Mouse (Mus musculus) c-Kit-positive CD71-positive TER-119-negative erythroid progenitor cells, embryonic 14.5 days (primary cell): Measurements from ENCODE around the gene Nup107.
"Not testable (repeated sequence)": the region's sequence is repeated elsewhere in the genome, so short reads cannot be mapped to it uniquely, and the experiment has no call there.

Experiments
- DNase-seq: peaks from one replicate; pipeline ENCODE4 v3.0.0-alpha.2; 2013; ENCODE audit warnings: low read depth

Nup107 gene

DNA sequence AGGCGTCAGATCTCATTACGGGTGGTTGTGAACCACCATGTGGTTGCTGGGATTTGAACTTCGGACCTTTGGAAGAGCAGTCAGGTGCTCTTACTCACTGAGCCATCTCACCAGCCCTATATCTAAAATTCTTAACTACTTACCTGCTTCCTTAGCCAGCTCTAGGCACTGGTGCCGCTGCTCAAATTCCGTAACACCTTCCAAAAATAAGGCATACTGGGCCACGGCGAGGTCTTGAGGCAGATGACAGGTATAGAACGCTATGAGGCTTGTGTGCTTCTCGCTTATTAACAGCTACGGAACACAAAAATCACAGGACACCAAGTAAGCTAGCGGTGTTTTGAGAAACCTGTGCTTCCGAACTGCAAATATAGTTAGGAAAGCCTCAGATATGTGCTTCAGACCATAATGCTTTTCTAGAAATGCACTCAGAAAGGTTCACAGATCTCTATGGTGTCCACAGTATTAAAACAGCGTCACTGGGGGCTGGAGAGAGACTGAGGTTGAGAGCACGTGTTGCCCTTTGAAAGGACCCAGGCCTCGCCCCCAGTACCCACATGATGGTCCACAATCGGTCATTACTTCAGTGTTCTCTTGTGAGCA is 28.8 kb downstream of the Nup107 start:
- no peak for DNase-seq

DNA sequence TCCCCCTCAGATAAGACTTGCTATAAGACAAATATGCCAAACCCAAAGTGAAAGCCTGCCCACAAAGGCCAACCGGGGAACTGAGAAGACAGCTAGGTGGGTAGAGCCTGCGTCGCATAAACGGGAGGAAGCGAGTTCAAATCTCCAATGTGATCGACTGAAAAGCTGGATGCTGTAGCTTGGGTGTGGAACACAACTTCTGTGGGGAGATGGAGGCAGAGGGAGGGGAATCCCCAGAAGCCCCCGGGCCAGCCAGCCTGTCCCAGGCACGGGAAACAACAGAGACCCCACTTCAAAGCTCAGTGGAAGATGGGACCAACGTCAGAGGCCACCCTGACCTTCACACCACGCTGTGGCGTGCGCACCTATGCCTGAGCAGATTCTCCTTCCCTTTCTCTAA is 29.5 kb downstream of the Nup107 start:
- no peak for DNase-seq

DNA sequence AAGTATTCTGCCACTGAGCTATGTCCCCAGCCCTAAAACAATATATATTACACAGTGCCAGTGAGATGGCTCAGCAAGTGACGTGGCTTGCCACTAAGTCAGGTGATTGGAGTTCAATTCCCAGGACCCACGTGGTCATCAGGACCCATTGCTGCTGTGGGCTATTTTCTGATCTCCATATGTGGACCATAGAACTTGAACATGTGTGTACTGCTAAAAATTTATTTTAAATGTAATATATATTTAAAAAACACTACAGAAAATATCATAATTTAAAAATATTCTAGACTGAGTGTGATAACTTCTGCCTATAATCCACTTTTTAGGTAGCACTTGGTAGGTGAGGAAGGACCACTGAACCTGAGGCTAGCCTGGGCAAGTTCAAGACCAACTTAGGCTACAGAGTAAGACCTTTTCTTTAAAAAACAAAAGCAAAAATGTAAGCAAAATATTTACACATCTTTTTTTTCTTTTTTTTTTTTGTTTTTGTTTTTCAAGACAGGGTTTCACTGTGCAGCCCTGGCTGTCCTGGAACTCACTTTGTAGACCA is 30.1 kb downstream of the Nup107 start:
- no peak for DNase-seq

DNA sequence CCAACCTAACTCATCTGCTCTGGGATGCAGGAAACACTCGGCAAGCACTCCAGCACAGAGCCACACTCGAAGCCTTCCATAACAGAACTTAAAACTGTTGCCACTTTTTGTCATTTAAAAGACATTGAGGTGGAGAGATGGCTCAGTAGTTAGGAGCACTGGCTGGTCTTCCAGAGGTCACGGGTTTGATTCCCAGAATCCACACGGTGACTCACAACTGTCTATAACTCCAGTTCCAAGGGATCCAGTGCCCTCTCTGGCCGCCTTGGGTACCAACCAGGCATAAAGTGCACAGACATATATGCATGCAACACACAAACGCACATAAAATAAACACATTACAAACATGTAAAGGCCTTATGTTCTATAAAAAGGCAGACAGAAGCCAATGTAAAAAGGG is 31.0 kb downstream of the Nup107 start:
- no peak for DNase-seq

DNA sequence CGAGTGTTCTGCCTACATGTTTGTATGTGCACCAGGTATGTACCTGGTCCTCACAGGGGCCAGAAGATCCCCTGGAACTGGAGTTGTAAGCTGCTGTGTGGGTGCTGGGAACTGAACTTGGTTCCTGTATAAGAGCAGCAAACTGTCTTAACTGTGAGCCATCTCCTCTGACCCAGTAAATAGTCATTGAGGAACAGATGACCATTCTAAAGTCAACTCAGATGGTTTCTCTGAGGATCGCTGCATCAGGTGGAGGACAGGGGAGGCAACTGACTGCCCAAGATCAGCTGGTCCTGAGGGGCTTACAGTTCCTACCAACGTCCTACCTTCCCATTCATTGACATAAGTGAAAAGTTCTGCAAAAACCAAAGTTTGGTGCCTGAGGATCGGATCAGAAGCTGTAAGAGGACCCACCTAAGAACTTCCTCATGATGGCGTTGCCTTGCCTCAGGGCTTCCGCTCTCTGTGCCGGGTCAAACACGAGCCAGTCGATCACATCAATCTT is 31.6 kb downstream of the Nup107 start:
- DNase-seq: no peak

DNA sequence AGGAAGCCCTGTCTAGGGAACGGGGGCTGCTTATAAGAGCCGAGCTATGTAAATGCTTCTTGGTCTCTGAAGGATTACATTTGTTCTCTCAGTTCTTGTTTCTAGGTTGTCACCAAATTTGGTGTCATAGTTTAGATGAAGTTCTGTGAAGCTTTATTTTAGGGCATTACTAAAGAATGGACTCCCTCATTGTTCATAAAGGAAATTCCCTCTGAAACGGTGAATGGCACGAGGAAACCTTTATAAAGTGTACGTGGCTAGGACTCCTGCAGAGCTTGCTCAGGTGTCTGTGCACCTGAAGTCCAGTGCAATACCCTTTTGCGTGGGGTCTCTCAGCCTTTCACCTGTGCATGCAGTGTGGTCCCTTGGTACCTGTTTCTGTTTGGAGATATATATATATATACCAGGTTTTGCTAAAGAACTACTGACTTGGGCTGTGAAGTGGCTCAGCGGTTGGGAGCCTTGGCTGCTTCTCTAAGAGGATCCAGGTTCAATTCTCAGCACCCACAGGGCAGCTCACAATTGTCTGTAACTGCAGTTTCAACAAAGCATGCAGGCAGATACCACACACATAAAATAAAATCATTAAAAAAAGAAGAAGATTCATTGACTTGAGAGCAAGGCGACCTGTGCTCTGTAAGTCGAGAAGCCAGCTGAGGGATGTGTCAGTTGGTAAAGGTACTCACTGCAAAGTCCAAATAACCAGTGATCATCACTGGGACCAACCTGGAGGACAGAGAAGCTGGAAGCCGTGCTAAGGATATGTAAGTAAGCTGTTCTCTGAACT is 32.5 kb downstream of the Nup107 start:
- no peak for DNase-seq

DNA sequence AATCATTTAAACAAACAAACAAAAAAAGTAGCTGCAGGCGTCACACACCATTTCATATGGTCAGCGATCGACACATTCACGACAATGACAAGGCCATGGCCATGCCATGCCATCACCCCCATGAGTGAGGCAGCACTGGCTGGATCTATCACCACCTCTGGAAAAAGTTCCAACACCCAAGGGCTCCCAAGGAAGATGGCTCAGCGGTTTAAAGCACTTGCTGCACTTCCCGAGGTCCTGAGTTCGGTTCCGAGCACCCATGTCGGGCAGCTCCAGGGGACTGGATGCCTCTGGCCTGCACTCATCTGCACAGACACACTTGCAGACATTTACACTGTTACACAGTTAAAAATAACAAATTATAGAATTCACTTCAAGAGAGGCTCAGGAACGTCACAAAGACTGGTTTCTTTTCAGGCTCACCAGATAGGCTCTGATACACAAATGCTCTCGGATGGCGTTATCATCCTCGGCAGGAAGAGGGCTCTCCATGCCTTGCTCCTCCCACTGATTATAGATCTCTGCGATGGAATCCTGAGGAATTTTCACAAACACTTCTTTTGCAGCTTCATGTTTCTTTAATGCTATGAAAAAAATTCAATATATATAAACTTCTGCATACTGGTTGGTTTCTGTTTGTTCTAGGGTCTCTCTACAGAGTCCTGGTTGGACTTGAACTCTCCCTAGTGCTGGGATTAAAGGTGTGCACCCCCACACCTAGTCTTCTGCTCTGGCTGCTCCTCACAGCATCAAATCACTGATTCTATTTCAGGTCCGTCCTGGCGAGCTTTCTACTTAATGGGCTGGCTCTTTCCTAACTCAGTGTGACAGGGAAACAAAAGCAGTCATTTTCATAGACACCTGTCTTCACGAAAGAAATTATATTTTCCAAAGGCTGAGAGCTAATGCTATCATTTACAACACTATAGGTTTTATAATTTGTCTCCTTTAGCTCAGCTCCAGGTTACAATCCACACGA is 33.5 kb downstream of the Nup107 start:
- DNase-seq: no peak

DNA sequence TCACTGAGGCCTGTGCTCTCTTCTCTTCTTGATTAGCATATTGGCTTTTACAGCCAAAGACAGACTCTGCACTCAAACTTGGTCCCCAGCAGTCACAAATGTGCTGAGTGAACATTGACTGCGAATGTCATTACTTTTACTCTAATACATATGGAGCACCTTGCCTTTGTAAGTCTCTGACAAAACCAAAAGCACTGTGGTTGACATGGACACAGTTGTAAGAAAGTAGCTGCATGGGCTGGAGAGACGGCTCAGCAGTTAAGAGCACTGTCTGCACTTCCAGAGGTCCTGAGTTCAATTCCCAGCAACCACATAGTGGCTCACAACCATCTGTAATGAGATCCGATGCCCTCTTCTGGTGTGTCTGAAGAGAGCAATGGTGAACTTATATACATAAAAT is 34.2 kb downstream of the Nup107 start:
- not testable (repeated sequence) for DNase-seq

DNA sequence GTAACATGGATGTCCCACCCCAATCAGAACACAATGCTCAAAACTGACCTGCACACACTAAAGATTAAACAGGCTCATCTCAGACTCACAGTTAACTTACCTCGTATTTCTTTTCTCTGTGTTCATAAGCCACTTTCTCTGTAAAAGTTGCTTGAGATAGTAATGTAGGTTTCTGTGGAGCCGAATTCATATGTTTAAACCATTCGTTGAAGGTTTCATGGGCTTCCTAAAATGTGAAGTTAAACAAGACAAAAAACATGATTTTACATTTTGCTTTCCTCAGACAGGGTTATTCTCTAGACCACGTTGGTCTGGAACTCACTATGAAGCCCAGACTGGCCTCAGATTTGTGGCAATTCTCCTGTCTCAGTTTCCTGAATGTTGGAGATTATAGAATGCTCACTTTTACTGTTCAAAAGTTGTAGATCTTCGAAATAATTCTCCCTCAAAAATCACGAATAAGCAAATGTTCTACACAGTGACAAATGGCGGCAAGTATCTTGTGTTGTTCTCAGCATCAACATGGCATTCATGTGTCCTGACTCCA is 34.6 kb downstream of the Nup107 start:
- DNase-seq: no peak

DNA sequence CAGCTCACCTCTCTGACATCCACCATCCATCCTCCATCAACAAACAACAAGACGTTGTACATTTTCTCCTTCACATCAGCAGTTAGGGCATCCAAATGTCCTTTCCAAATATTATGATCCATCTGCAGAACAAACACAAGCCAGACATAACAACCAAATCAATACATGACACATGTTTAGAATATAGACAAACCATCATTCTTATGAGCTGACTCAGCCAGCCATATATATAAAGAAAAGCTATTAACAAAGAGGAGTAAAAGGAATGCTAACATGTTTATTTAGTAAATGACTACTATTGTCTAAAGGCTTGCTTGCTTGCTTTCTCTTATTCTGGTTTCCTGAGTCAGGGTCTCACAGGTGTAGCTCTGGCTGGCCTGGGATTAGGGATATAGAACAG is 35.2 kb downstream of the Nup107 start:
- DNase-seq: no peak

DNA sequence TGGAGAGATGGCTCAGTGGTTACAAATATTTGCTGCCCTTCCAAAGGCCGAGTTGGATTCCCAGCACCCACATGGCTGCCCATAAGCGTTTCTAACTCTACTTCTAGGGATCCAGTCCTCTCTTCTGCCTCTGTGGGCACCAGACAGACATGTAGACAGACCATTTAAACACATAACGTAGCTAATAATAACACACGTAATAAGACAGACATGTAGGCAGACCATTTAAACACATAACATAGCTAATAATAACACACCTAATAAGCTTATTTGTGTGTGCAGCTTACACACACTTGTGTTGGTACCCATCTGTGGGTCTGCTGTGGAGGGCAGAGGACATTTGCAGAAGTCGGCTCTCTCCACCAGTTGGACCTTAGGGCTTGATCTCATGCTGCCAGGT is 35.7 kb downstream of the Nup107 start:
- DNase-seq: no peak

DNA sequence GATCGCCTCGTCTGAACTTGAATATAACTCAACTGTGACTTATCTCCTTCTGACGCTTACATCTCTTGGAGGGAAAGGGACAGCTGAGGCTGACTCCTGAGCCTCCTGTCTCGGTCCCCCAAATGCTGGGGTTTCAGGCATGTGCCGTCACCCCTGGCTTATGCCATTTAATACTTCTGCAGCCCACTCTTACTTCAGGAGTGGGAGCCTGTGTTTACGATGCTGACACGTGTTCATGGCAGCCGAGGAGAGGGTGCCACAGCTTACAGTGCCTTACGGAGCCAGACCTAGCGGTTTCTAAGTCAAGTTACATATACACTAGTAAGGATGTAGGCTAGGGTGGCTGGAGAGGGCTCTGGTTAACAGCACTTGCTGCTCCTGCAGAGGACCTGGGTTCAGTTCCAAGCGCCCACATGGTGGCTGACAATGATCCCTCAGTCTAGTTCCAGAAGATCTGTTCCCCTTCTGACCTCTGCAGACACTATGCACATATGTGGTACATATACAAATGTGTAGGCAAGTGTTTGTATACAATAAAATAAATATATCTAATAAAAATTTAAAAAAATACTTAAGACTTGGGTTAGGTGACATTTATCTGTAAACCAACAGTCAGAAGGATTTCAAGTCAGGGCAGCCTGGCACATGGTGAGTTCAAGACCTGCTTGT is 36.6 kb downstream of the Nup107 start:
- no peak for DNase-seq

DNA sequence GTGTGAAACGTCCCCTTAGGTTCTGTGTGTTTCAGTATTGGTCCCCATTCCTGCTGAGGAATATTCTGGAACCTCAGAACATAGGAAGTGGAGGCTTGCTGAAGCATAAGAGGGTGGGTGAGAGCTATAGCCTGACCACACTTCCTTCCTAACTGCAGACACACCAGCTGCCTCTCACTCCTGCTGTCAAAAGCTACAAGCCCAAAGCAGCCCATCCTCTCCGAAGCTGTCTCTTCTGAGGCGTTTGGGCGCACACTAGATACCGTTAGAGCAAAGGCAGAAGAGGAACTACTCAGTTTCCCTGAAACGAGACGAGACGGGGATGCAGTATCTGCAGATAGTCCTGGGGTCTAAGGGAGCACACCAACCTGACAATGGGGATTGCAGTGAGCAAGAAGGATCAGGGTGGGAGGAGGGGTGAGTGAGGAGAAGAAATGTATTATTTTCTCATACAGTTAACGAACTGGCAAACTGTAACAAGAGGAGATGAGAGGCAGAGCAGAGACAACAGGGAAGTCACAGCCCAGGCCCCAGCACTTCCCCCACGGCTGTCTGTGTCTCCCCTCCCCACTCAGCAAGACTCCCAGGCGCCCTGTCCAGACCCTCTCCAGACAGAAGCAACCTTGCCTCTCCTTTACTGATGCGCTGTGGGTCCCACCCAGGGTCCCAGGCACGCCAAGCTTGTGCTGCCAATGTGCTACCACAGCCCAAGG is 37.3 kb downstream of the Nup107 start:
- no peak for DNase-seq

DNA sequence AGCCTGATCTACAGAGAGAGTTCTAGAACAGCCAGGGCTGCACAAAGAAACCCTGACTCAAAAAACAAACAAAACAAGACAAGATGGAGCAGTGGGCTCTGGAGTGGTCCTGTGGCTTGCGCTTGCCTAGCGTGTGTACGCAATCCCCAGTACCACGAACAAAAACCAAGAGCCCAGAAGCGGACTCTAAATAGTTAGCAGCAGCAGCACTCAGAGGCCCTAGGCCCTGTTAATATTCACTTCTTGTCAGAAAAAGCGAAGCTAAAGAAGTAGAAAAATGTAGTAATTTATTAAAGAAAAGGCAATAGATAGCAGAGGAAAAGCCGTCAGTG is 37.9 kb downstream of the Nup107 start:
- no peak for DNase-seq

DNA sequence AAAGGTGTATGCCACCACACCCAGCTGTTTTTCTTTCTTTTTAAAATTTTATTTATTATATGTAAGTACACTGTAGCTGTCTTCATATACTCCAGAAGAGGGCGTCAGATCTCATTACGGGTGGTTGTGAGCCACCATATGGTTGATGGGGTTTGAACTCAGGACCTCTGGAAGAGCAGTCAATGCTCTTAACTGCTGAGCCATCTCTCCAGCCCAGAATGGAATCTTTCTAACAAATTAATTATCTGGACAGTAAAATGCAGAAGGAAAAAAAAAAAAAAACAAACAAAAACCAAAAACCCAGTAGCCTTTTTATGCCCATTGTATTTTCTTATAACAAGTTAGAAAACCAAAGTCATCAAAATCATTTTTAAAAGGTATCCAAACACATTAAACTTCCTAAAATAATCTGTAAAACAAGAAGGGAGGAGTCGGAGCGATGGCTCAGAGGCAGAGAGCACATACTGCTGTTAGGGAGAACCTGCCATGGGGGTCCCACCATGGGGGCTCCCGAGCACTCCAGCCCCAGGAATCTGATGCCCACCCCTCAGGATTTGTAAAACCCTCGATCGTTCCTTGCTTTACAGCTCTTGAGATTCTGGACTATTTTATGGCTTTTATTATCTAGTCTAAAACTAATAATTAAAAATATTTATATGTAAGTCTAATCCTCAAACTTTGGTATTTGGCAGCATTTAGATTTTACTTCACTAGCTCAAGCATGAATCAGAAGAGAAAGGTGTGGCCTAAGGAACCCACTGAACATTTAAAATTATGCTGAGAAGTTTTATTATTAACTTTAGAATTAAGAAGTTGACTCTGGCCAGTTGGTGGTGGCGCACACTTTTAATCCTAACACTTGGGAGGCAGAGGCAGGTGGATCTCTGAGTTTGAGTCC is 38.5 kb downstream of the Nup107 start:
- DNase-seq: no peak

DNA sequence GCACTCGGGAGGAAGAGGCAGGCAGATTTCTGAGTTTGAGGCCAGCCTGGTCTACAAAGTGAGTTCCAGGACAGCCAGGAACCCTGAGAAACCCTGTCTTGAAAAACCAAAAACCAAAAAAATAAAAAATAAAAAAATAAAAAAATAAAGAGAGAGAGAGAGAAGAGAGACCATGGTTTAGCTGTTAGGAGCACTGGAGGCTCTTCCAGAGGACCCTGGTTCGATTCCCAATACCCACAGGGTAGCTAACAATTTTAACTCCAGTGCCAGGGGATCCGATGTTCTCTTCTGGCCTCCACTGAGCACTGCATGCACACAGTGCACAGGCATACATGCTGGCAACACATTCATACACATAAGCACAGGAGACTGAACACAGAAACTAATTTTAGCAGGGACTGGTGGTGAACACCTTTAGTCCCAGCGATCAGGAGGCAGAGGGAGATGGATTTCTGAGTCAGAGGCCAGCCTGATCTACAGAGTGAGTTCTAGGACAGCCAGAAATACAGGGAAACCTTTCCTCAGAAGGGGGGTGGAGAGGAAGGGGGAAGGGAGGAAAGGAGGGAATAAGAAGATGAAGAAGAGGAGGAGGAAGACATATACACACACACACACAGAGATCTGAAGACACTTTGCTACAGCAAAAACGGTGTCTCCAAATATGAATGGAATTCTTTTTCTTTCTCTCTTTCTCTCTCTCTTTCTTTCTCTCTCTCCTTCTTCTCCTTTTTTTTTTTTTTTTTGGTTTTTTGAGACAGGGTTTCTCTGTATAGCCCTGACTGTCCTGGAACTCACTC is 39.5 kb downstream of the Nup107 start:
- no peak for DNase-seq

DNA sequence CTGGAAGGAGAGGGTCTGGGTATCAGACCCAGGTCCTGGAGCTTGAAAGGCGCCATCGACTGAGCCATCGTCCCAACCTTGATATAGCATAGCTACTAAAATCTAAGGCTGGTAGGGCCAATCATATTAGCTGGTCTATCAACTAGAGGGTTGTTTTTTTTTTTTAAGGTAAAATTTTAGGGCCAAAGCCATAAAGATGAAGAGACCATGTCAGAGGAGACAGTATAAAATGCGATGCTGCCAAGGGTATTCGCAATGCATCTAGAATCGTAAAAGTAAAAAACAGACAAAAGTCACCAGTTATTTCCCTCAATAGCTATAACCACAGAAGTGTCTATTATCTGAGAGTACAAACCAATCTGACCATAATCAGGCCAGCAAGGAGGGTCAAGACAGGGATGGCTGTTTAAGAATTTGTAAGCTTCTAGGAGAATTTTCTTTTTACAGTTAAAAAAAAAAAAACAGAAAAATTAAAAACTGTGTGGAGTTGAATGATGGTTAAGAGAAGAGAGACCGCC is 40.1 kb downstream of the Nup107 start:
- DNase-seq: no peak

DNA sequence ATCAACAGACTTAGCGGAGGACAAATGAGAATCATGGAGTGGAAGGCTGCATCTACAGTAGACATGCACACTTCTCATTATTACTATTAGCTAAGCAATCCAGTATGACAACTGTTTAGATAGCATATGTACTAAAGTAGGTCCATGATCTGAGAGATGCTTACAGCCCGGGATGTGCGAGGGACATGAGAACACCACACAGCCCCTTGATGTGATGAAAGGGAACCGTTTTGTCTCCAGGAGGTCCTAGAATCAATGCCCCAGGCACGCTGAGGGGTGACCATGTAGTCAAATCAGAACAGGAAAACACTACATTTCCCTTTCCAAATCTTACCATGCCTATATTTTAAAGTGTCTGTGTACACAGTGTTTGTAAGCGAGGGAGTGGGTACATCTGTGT is 40.8 kb downstream of the Nup107 start:
- no peak for DNase-seq

DNA sequence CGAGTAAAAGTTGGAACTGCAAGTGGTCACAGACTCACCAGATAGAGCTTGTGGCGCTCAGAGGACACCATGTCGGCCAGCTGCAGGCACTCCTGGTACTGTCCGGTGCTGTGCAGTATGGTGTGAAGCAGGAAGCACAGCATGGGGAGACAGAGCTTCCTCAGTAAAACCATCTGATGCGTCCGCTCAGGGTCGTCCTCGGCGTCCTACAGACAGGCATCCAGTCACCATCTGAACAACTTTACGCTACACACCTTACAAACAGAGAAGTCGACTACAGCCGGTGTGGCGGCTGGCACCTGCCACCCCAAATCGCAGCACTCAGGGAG is 41.3 kb downstream of the Nup107 start:
- DNase-seq: no peak
